Mouse (Mus musculus) stomach, embryonic 15.5 days (tissue): ENCODE data around the gene Zbtb5. TPM values are rescaled to one million over a fixed set of nuclear protein-coding genes. Genes with fewer than 3 reads are reported as not detected.
A peak's percentile ranks its signal among the peaks of the same experiment; 100 is the strongest.
"Not testable (repeated sequence)": the region's sequence is repeated elsewhere in the genome, so short reads cannot be mapped to it uniquely, and the experiment has no call there.

ENCODE experiments used
- ATAC-seq: fragments of 200-750 bp; cut with Nextera tagmentation; 2 replicates; pipeline ENCODE4 v1.8.0; 2017; ENCODE audit warnings: low read depth, moderate number of reproducible peaks, moderate TSS enrichment; ENCODE audit not compliant: insufficient read depth, low FRiP score
- H3K27ac ChIP-seq: fragments of 300-500 bp; sonication (generic); 2 replicates; pipeline ENCODE4 v1.5.1; 2015; ENCODE audit warnings: mild to moderate bottlenecking, inconsistent platforms
- H3K27me3 ChIP-seq: fragments of 300-500 bp; sonication (generic); replicated peaks from 2 replicates; pipeline ENCODE4 v1.6.1; 2015; ENCODE audit warnings: inconsistent platforms
- H3K36me3 ChIP-seq: fragments of 300-500 bp; sonication (generic); 2 replicates; pipeline ENCODE4 v1.6.1; 2015; ENCODE audit warnings: inconsistent platforms
- H3K4me1 ChIP-seq: fragments of 300-500 bp; sonication (generic); 2 replicates; pipeline ENCODE4 v1.6.1; 2015; ENCODE audit warnings: inconsistent platforms
- H3K4me2 ChIP-seq: fragments of 300-500 bp; sonication (generic); 2 replicates; pipeline ENCODE4 v1.6.1; 2015; ENCODE audit warnings: mild to moderate bottlenecking, inconsistent platforms
- H3K4me3 ChIP-seq: fragments of 300-500 bp; sonication (generic); replicated peaks from 2 replicates; pipeline ENCODE4 v1.5.1; 2015; ENCODE audit warnings: inconsistent platforms
- H3K9ac ChIP-seq: fragments of 300-500 bp; sonication (generic); 2 replicates; pipeline ENCODE4 v1.6.1; 2015; ENCODE audit warnings: inconsistent platforms
- H3K9me3 ChIP-seq: fragments of 300-500 bp; sonication (generic); 2 replicates; pipeline ENCODE4 v1.6.1; 2016; ENCODE audit warnings: inconsistent platforms
- WGBS: fragments of 180-500 bp; shearing (Covaris S2); methylation state at CpG from one replicate; pipeline ENCODE4 v1.1.7; 2015; 5-methylcytosine and 5-hydroxymethylcytosine counted together
- polyA plus RNA-seq: library from polyadenylated mRNA; unstranded; fragments of >200 nt; fragmentation: Nextera tagmentation; extraction: Ambion mirVana; gene quantifications from 2 replicates; pipeline ENCODE4 v1.2.1, GENCODE M21; 2015

Zbtb5 gene
- polyA plus RNA-seq = 17.6 and 20.1 TPM in 2 replicates

DNA sequence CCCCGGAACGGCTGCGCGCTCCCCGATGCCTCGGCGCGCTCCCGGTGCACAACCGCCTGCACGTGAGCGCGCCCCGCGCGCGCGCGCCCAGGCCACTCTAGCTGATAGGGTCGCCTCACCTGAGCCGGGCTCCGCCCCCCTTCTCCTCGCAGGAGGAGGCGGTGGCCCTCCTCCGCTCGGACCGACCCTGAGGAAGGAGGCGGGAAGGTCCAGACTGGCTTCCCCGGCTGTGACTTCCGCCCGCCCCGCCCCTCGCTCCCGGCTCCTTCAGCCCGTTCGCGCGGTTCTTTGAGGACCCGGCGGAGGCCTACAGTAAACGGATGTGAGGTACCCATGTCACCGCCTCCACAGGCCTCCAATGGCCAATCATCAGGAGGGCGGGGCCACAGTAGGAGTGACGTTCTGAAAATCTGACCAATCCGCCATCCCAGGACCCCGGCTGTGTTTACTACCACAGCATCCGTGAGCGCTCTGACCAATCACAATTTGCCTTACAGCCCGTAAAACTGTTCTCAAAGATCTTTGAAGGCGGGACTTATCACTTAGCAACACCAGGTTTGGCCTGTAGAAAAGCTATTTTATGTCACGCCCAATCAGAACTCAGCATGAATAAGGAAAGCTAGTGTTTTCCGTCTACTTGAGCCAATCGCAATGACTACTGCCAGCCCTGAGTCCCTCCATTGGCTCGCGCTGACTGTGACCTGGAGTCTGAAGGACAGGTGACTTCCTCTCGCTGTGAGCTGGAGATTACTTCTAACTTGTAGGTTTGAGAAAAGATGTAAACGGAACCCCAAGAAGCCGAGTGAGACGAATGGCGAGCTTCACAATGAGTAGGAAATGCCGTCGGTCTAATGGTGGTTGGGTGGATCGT lies at the start of gene Zbtb5:
Gene Zbtb5 (minus strand): TSS at position 308 of the 871 bp plus-strand sequence.
- no peaks in the 10 kb centered on the region for H3K27me3 ChIP-seq
- no peaks in the 10 kb centered on the region for H3K9me3 ChIP-seq
- H3K4me1 ChIP-seq = peaks cover 17% of the 10 kb centered on the region
- H3K27ac ChIP-seq = peak within 1 kb of the TSS; percentile 96
- peak; percentile 98 for ATAC-seq
- H3K9ac ChIP-seq = peak within 1 kb of the TSS; percentile 70
- H3K36me3 ChIP-seq = no peaks in the 10 kb centered on the region
- under 1% methylated on average over 57 of the region's 63 CpGs for WGBS
- H3K4me2 ChIP-seq = peak within 1 kb of the TSS; percentile 70
- peak within 1 kb of the TSS; percentile 68 for H3K4me3 ChIP-seq

DNA sequence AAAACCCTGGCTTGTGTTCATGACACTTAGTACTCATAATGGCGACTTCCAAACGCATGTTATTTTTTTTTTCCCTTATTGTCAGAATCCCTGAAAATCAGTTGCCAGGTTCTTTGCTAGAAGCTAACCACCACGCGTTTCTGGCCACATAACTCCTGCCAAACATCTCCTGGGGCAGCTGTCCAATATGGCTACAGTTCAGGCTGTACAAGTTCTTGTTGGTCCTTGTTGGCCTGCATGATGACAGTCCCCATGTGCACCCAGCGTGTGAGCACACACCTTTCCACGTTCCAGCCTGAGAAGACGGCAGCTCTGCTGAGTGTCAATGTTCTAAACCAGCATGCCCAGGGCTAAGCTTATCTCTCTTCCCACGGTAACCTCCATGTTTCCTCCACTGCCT lies 43.2 kb upstream of the Zbtb5 start:
- 79% methylated on average over 8 of the region's 8 CpGs for WGBS
- ATAC-seq = no peak

DNA sequence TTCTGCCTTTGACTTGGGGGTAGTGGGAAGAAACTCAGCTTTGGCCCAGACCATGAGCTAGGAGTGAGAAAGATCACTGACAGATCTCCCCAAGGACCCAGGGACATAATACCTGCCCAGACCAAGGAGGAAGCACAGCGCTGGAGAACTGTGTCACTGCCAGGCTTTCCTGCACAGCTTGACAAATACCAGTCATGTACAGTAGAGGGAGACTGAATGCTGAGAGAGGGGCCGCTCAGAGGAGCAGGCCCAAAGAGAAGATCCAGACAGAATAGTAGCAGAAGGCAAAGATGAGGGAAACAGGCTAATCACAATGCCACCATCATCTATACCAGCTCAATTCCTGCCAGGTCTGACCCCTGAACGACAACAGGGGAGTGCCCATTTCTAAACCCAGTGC lies 42.6 kb upstream of the Zbtb5 start:
- no peak overlapping the region for H3K9ac ChIP-seq
- H3K9me3 ChIP-seq = no peaks in the 10 kb centered on the region
- H3K4me3 ChIP-seq = no peak overlapping the region
- ATAC-seq = no peak
- no peaks in the 10 kb centered on the region for H3K27me3 ChIP-seq
- H3K4me2 ChIP-seq = no peak overlapping the region
- no peak overlapping the region for H3K27ac ChIP-seq
- H3K36me3 ChIP-seq = peaks cover 12% of the 10 kb centered on the region; the same call in 1 of the 2 replicates
- WGBS = 59% methylated on average over 3 of the region's 3 CpGs
- H3K4me1 ChIP-seq = no peaks in the 10 kb centered on the region

More for the DNA sequence above, 43.2 kb upstream of the Zbtb5 start:
- Histone ChIP-seq H3K4me1 (no peaks in the 10 kb centered on the region), H3K27ac (no peak overlapping the region), H3K9me3 (no peaks in the 10 kb centered on the region), H3K9ac (no peak overlapping the region), H3K27me3 (no peaks in the 10 kb centered on the region), H3K4me3 (no peak overlapping the region), H3K36me3 (peaks cover 12% of the 10 kb centered on the region; the same call in 1 of the 2 replicates), H3K4me2 (no peak overlapping the region)

DNA sequence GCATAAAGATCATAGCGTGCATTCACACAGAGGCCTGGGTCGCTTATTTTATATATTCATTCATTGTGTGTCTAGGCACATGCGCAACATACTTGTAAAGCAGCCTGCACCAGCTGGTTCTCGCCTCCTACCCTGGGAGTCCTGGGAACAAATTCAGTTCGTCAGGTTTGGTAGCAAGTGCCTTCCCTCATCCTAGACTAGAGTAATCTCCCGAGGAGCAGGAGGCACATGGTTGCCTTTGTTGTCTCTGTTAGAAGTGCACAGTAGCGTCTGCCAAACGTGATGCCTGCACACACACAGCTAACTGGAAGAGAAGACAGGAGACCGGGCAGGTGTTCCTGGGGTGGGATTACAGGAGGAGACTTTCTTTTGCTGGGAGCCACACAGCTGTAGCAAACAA lies 35.7 kb upstream of the Zbtb5 start:
- Histone ChIP-seq H3K27me3 (no peaks in the 10 kb centered on the region), H3K4me1 (no peaks in the 10 kb centered on the region), H3K4me3 (no peak overlapping the region), H3K9me3 (no peaks in the 10 kb centered on the region), H3K9ac (no peak overlapping the region), H3K27ac (no peak overlapping the region), H3K4me2 (no peak overlapping the region), H3K36me3 (no peaks in the 10 kb centered on the region; the same call in 1 of the 2 replicates)
- no peak for ATAC-seq
- 79% methylated on average over 9 of the region's 9 CpGs for WGBS

DNA sequence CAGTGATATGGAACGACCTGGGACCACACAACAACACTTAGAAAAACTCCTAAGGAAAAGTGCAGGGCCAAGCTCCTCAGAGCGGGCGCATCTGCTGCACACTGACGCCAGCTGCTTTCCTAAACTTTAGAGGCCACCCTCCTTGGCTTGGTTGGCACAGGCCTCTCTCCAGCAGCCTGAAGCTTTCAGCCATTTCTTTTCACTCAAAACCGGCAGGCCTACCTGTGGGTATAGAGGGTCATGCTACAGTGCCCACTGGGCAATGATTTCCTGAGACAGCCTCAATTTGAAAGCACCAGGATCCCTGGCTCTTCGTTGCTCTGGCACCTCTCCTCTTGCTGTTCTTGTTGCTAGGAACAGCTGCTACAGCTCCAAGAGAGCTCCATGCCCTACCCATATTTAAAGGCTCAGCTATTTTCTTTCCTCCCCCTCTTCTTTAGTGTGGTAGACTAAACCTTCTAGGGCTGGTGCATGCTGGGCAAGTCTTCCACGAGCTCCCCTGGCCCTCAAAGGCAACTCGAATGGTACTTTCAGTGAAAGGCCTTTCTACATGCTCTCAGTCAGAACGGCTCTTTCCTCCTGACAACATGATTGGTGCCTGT lies 35.2 kb upstream of the Zbtb5 start:
- no peak overlapping the region for H3K4me2 ChIP-seq
- H3K27me3 ChIP-seq = no peaks in the 10 kb centered on the region
- H3K9me3 ChIP-seq = no peaks in the 10 kb centered on the region
- no peak overlapping the region for H3K4me3 ChIP-seq
- no peak overlapping the region for H3K27ac ChIP-seq
- ATAC-seq = no peak
- 84% methylated on average over 9 of the region's 9 CpGs for WGBS
- no peak overlapping the region for H3K9ac ChIP-seq
- H3K4me1 ChIP-seq = no peaks in the 10 kb centered on the region
- no peaks in the 10 kb centered on the region; the same call in 1 of the 2 replicates for H3K36me3 ChIP-seq

DNA sequence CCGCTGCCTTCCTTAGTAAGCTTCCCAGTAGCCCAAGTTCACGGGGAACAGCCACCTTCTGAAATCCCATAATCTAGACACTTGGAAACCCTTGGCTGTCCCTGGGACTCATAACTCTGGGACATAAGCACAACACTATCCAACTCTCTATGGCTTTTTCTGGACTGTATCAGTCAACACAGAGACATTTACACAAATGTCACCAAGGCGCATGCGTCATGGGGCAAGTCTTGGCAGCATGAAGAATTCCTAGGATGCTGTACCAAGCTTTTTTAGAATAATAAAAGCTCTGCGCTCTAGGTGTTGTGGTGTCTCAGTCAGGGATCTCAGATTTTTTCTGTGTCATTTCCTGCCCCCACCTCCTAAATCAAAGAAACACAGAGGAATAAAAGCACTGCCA lies 34.5 kb upstream of the Zbtb5 start:
- no peaks in the 10 kb centered on the region for H3K9me3 ChIP-seq
- no peak overlapping the region for H3K4me2 ChIP-seq
- no peaks in the 10 kb centered on the region for H3K27me3 ChIP-seq
- no peak overlapping the region for H3K4me3 ChIP-seq
- H3K9ac ChIP-seq = no peak overlapping the region
- no peak overlapping the region for H3K27ac ChIP-seq
- no peaks in the 10 kb centered on the region for H3K4me1 ChIP-seq
- peaks cover 5% of the 10 kb centered on the region; the same call in 1 of the 2 replicates for H3K36me3 ChIP-seq
- ATAC-seq = no peak
- WGBS = 92% methylated on average over 5 of the region's 5 CpGs

DNA sequence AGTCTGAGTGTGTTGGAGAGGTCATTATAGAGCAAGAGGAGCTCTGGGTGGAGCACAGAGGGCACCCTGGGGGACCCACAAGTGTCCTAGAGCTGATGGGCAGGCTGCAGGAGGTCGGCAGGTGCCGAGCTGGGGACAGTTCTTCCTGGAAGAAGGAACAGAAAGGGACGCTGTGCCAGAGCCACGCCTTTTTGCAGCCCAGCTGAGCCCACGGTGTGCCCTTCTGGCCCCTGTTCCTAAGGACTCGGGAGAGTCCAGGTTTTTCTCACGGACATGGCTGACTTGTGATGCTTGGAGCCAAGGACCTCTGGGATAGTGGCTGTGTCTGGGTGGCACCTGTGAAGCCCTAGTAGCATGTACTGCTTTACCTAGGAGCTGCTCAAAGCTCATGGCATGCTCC lies 28.6 kb upstream of the Zbtb5 start:
- H3K4me3 ChIP-seq = no peak overlapping the region
- H3K27ac ChIP-seq = no peak overlapping the region
- H3K36me3 ChIP-seq = peaks cover 20% of the 10 kb centered on the region
- ATAC-seq = no peak
- H3K4me1 ChIP-seq = no peaks in the 10 kb centered on the region
- WGBS = 75% methylated on average over 7 of the region's 7 CpGs
- H3K9ac ChIP-seq = no peak overlapping the region
- H3K27me3 ChIP-seq = no peaks in the 10 kb centered on the region
- H3K9me3 ChIP-seq = no peaks in the 10 kb centered on the region
- H3K4me2 ChIP-seq = no peak overlapping the region

DNA sequence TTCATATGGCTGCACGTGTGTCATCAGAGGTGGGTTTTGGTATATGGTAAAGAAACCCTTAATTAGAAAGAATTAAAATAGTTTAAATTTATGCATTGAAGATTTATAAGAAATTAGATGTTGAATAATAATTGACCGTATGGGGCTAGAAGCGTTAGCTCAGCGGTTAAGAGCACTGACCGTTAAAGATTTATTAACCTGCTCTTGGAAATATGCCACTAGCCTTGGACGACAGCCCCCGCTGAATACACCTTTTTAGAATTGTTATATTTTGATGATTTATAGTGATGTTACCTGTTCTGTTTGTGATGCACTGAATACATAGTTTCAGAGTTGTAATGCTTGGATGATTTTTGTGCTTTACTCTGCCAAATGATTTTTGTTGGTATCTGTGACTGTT lies 27.3 kb upstream of the Zbtb5 start:
- not testable (repeated sequence) for H3K9ac ChIP-seq, H3K4me2 ChIP-seq, ATAC-seq, H3K4me3 ChIP-seq, H3K9me3 ChIP-seq, H3K4me1 ChIP-seq, H3K27me3 ChIP-seq, H3K27ac ChIP-seq
- WGBS = 89% methylated on average over 7 of the region's 7 CpGs
- H3K36me3 ChIP-seq = peaks cover 21% of the 10 kb centered on the region

DNA sequence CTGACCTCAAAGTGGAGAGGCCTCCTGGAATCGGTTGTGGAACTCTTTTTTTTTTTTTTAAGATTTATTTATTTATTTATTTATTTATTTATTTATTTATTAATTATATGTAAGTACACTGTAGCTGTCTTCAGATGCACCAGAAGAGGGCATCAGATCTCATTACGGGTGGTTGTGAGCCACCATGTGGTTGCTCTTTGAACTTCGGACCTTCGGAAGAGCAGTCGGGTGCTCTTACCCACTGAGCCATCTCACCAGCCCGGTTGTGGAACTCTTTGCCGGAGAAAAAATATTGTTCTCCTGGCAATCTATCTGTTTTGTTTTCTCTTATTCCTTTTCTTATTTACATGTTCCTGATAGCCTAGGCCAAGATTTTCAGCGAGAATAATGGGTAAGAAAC lies 26.7 kb upstream of the Zbtb5 start:
- H3K27ac ChIP-seq, ATAC-seq, H3K9me3 ChIP-seq, H3K27me3 ChIP-seq, H3K4me3 ChIP-seq, H3K4me2 ChIP-seq, H3K4me1 ChIP-seq, H3K9ac ChIP-seq: not testable (repeated sequence)
- 63% methylated on average over 8 of the region's 8 CpGs for WGBS
- peaks cover 24% of the 10 kb centered on the region for H3K36me3 ChIP-seq

DNA sequence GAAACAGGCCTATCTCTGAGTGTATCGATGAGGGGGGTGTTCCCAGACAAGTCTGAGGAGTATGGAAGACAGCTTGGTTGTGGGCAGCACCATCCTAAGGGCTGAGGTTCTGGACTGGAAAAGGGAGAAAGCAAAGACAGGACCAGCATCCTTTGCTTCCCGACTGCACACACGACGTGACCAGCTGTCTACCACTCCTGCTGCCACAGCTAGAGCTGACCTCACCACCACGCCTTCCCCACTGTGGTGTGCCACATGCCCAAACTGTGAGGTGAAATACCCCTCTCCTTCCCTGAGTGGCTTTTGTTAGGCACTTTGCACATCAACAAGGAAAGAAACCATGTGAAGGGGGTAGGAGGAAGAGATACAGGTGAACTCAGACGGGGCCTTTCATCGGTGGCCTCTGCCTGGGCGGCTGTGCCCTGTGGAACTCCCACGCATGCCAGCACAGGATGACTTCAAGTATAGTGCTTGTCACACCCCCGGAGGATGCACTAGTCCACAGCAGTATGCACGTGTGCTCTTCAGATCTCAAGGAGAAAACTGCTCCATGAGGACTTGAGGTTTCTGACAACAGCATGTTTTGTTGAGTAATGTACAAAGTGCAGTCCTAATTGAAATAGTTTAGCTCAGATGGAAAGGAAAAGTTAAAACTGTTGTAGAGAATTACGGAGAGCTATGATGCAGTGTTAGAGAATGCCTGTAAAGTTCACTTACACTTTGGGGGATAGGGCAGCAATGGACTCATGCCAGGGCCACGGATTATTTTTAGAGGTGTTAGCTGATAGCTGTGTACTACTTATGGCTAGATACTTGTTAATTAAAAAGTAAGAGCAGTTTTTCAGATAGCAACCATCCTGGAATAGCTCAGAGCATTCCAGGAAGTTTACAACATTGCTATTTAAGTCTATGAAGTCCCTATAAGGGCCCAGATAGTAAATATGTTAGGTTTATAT lies 25.5 kb upstream of the Zbtb5 start:
- Histone ChIP-seq H3K27ac (no peak overlapping the region), H3K36me3 (peaks cover 24% of the 10 kb centered on the region), H3K4me2 (no peak overlapping the region), H3K9me3 (no peaks in the 10 kb centered on the region), H3K9ac (no peak overlapping the region), H3K27me3 (no peaks in the 10 kb centered on the region), H3K4me3 (no peak overlapping the region), H3K4me1 (peaks cover 6% of the 10 kb centered on the region; the same call in 1 of the 2 replicates)
- no peak for ATAC-seq
- 86% methylated on average over 13 of the region's 13 CpGs for WGBS

DNA sequence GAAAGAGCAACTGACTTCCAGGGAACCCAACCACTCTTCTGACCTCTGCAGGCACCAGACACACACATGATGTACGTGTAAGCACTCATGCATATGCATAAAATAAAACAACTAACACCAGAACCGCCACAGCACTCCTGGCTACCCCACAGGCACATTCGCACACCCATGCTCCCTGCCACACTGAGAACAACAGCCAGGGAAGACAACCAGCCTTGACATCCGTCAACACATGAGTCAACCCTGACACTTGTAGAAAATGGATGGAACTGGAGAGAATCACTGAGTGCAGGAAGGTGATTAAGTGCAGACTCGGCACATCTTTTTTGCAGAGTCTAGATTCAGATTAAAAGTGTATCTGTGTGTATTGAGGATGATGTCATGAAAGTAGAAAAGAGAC lies 24.4 kb upstream of the Zbtb5 start:
- peaks cover 28% of the 10 kb centered on the region for H3K36me3 ChIP-seq
- no peak for ATAC-seq
- H3K27me3 ChIP-seq = no peaks in the 10 kb centered on the region
- peaks cover 6% of the 10 kb centered on the region; the same call in 1 of the 2 replicates for H3K4me1 ChIP-seq
- H3K4me2 ChIP-seq = no peak overlapping the region
- no peak overlapping the region for H3K27ac ChIP-seq
- no peak overlapping the region for H3K9ac ChIP-seq
- 79% methylated on average over 5 of the region's 5 CpGs for WGBS
- H3K4me3 ChIP-seq = no peak overlapping the region
- H3K9me3 ChIP-seq = no peaks in the 10 kb centered on the region
